Mouse (Mus musculus) retina, adult 2 months (tissue): ENCODE measurements at regions not wholly inside any gene's neighbourhood (a gene's known extent, or its start where the extent isn't known, plus 50 kb on each side); places are given as distances from the start of the nearest gene placed in this dataset.

Source experiments
- DNase-seq: peaks from one replicate; pipeline ENCODE4 v3.0.0-alpha.2; 2012; ENCODE audit warnings: low read depth, low spot score

DNA sequence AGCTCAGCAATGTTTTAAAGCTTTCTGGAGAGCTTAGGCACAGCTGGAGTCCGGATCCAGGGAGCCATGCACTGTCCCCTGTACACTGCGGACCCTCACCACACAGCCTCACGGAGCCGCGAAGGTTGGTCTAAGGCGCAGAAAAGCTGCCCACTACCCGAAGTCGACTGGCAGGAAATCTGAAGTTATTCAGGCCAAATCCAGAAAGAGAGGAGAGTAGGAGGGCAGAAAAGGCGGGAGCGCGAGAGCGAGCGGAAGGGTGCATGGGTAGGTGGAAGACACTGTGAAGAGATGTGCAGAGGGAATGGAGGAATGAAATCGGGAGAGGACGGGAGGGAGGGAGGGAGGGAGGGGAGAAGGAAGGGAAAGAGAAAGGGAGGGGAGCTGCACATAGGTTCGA lies 51.2 kb upstream of the Kdm8 start:
- DNase-seq = no peak

DNA sequence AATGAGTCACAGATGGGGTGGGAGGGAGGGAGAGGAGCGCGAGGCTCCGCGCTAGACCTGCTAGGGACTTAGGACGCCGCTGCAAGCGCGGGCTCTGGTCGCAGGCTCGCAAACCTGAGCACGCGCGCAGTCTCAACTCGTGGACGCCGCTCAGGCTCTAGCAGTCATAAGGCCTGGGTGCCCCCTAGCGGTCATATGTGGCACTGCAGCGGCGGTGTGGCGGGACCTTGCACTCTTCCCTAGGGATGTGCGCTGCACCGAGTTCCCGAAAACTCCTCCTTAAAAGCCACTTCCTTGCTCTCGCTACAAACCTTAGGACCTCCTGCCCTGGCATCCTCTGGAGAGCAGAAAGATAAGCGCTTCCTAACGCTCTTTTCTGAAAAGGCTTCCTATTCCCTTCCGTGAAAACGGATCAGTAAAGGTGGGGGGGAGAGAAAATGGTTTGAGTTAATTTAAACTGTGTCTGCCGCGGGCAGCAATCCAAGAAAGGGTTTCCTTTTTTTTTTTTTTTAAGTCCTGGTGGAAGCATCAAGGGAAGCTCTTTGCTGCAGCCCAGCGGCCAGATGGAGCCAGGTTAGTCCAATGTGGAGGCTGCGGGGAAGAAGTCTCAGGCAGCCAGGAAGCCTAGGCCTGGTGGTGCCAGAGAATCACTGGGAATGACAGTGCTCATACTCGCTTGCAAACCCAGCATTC lies 50.7 kb upstream of the Kdm8 start:
- DNase-seq = peak; percentile 58
